Mouse (Mus musculus): ENCODE measurements around the gene Etl4. TPM values are rescaled to one million over a fixed set of nuclear protein-coding genes. Genes with fewer than 3 reads are reported as not detected.

The Etl4 gene
- polyA plus RNA-seq, 1 experiment from 2014 or later, result 12.4 TPM

DNA sequence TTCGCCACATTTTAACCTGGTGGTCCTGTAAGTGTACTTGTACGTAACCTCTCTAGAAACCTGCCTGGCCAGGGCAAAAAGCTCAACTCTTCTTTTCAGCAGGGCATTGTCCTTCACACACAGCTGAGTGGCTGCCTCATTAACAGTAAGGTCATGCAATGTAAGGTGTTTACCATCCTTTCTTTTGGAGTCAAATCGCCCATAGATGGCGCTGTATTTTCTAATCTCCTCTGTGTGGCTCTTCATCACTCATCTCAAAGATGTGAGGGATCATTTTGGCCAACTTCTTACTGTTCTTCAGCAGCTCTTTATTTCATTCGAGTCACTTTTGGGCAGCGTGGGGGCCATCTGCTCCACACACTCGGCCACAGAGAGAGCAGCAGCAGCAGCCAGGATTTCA lies 56.9 kb downstream of the Etl4 start:
- Histone ChIP-seq H3K9ac (ENCODE audit: low read length) (no peak overlapping the region), H3K36me3 (ENCODE audit: control insufficient read depth, insufficient read depth, low read length) (no peaks in the 10 kb centered on the region), H3K4me1 (replicated peaks; ENCODE audit: control insufficient read depth, insufficient read depth) (no peaks in the 10 kb centered on the region), H3K4me3 (ENCODE audit: low read depth, low read length) (no peak overlapping the region), H3K27ac (replicated peaks) (no peak overlapping the region), H3K4me2 (replicated peaks; ENCODE audit: low read depth) (no peak overlapping the region), H3K9me3 (ENCODE audit: control insufficient read depth, low read length) (no peaks in the 10 kb centered on the region), H3K27me3 (ENCODE audit: control insufficient read depth, insufficient read depth, low read length) (no peaks in the 10 kb centered on the region)
- DNase-seq (ENCODE audit: low spot score) (no peak), ATAC-seq (ENCODE audit: low FRiP score, low TSS enrichment) (no peak)
- TF ChIP-seq CTCF (IDR thresholded peaks at IDR 0.05; ENCODE audit: low read depth), result no peak
- no peak for TF ChIP-seq EP300 (optimal IDR thresholded peaks at IDR 0.05)
- 61% methylated on average over 7 of the region's 7 CpGs for WGBS

DNA sequence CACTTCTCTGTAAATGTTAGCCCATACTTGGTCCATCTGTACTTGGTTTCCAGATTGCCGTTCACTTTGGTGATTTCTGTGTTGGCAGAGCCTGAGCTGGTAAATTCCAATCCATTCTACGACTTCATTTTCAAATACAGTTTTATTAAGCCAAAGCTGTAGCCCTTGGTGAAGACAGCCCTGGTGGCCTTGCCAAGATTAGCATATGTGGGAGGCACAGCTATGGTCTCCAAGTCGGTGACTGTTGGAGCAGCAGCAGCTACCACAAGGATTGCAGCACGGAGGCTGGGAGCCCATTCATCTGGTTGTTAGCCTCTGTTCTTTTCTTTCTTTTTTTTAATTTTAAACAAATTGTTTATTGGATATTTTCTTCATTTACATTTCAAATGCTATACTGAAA lies 128.1 kb downstream of the Etl4 start:
- no peak for DNase-seq (ENCODE audit: low spot score)
- TF ChIP-seq EP300 (optimal IDR thresholded peaks at IDR 0.05), result no peak
- TF ChIP-seq CTCF (IDR thresholded peaks at IDR 0.05; ENCODE audit: low read depth), result no peak
- no peak overlapping the region for H3K4me3 ChIP-seq (ENCODE audit: low read depth, low read length)
- 86% methylated on average over 4 of the region's 4 CpGs for WGBS
- no peaks in the 10 kb centered on the region for H3K4me1 ChIP-seq (replicated peaks; ENCODE audit: control insufficient read depth, insufficient read depth)
- no peak overlapping the region for H3K4me2 ChIP-seq (replicated peaks; ENCODE audit: low read depth)
- no peaks in the 10 kb centered on the region for H3K36me3 ChIP-seq (ENCODE audit: control insufficient read depth, insufficient read depth, low read length)
- no peak overlapping the region for H3K27ac ChIP-seq (replicated peaks)
- H3K9ac ChIP-seq (ENCODE audit: low read length), result no peak overlapping the region
- no peaks in the 10 kb centered on the region for H3K9me3 ChIP-seq (ENCODE audit: control insufficient read depth, low read length)
- ATAC-seq (ENCODE audit: low FRiP score, low TSS enrichment), result no peak
- no peaks in the 10 kb centered on the region for H3K27me3 ChIP-seq (ENCODE audit: control insufficient read depth, insufficient read depth, low read length)

DNA sequence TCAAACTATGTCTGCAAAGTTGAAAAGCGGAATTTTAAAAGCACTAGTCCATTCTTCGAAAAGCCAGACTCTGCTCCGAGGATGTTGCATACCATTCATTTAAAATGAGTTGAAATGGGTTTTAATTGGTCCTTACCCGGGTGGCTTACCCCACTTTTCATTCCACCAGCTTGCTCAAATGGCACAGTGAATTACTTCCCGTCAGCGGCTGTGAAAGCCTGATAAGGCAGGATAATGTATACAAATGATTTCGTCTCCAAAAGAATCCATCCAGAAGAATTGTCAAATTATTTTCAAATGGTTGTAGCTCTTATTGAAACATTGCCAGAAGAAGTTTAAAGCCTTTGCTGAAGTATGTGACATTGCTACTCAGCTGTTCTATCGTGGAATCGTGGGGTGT lies 162.8 kb downstream of the Etl4 start:
- no peak overlapping the region for H3K4me2 ChIP-seq (replicated peaks; ENCODE audit: low read depth)
- H3K4me1 ChIP-seq (replicated peaks; ENCODE audit: control insufficient read depth, insufficient read depth), result no peaks in the 10 kb centered on the region

DNA sequence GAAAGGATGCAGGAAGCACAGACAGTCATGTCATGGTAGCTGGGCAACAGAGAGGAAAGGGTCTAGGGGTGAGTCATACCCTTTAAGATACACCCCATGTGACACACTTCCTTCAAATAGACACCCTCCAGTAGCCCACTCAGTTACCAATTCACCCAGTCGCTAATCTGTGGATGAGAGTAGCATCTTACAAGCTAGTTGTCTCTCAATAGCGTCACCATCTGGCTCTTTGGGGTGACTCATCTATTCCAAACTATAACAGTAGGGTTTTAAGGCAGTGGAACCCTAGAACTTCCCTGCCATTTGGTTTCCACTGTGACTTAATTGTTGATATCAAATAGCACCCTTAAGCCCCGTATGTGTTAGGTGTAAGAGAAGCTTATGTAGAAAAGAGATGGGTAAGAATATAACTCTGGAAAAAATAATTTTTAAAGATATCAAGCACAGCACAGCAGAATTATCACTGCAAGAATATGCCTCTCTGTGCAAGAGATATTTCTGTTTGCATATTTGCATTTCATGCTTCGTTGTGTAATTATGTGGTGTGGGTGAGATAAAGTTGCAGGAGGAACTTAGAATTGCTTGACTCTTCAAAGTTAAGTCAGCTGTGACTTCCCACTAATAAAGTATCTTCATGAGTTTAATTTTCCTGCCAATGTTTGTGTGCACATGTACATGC lies 166.7 kb downstream of the Etl4 start:
- ATAC-seq (ENCODE audit: low FRiP score, low TSS enrichment), result no peak
- WGBS, result 74% methylated on average over 4 of the region's 4 CpGs
- H3K27ac ChIP-seq (replicated peaks), result no peak overlapping the region
- no peaks in the 10 kb centered on the region for H3K4me1 ChIP-seq (replicated peaks; ENCODE audit: control insufficient read depth, insufficient read depth)
- H3K9me3 ChIP-seq (ENCODE audit: control insufficient read depth, low read length), result no peaks in the 10 kb centered on the region
- DNase-seq (ENCODE audit: low spot score), result no peak
- no peaks in the 10 kb centered on the region for H3K36me3 ChIP-seq (ENCODE audit: control insufficient read depth, insufficient read depth, low read length)
- no peak for TF ChIP-seq CTCF (IDR thresholded peaks at IDR 0.05; ENCODE audit: low read depth)
- no peak for TF ChIP-seq EP300 (optimal IDR thresholded peaks at IDR 0.05)
- H3K4me3 ChIP-seq (ENCODE audit: low read depth, low read length), result no peak overlapping the region
- H3K9ac ChIP-seq (ENCODE audit: low read length), result no peak overlapping the region
- H3K27me3 ChIP-seq (ENCODE audit: control insufficient read depth, insufficient read depth, low read length), result no peaks in the 10 kb centered on the region
- no peak overlapping the region for H3K4me2 ChIP-seq (replicated peaks; ENCODE audit: low read depth)

More for the DNA sequence above, 162.8 kb downstream of the Etl4 start:
- Histone ChIP-seq H3K27ac (replicated peaks) (no peak overlapping the region), H3K4me3 (ENCODE audit: low read depth, low read length) (no peak overlapping the region), H3K9ac (ENCODE audit: low read length) (no peak overlapping the region), H3K27me3 (ENCODE audit: control insufficient read depth, insufficient read depth, low read length) (no peaks in the 10 kb centered on the region), H3K9me3 (ENCODE audit: control insufficient read depth, low read length) (no peaks in the 10 kb centered on the region), H3K36me3 (ENCODE audit: control insufficient read depth, insufficient read depth, low read length) (no peaks in the 10 kb centered on the region)
- WGBS, result 33% methylated on average over 9 of the region's 9 CpGs
- DNase-seq (ENCODE audit: low spot score), result no peak
- ATAC-seq (ENCODE audit: low FRiP score, low TSS enrichment), result no peak
- TF ChIP-seq EP300 (optimal IDR thresholded peaks at IDR 0.05) (no peak), CTCF (IDR thresholded peaks at IDR 0.05; ENCODE audit: low read depth) (no peak)

DNA sequence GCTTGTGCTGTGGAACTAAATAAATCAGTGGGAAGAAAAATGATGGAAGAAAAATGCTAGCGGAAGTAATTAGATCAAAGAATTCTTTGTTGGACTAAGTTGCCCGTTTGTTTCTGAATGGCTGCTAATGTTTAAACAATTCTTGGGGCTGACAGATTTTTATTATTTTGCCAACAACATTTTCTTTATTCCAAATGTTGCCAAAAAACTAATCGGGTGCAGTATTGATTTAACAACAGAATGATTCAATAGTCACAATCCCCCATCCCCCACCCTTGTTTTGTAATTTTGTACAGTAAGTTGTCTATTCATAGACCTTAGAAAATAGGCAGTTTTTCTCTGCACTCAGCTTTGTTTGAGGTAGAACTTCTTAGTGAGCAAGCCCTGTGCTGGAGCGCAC lies 175.2 kb downstream of the Etl4 start:
- H3K9me3 ChIP-seq (ENCODE audit: control insufficient read depth, low read length), result no peaks in the 10 kb centered on the region
- 65% methylated on average over 4 of the region's 4 CpGs for WGBS
- H3K9ac ChIP-seq (ENCODE audit: low read length), result no peak overlapping the region
- DNase-seq (ENCODE audit: low spot score) (no peak), ATAC-seq (ENCODE audit: low FRiP score, low TSS enrichment) (no peak)
- H3K27me3 ChIP-seq (ENCODE audit: control insufficient read depth, insufficient read depth, low read length), result no peaks in the 10 kb centered on the region
- H3K4me2 ChIP-seq (replicated peaks; ENCODE audit: low read depth), result no peak overlapping the region
- H3K36me3 ChIP-seq (ENCODE audit: control insufficient read depth, insufficient read depth, low read length), result no peaks in the 10 kb centered on the region
- H3K4me1 ChIP-seq (replicated peaks; ENCODE audit: control insufficient read depth, insufficient read depth), result no peaks in the 10 kb centered on the region
- H3K4me3 ChIP-seq (ENCODE audit: low read depth, low read length), result no peak overlapping the region
- no peak for TF ChIP-seq EP300 (optimal IDR thresholded peaks at IDR 0.05)
- no peak for TF ChIP-seq CTCF (IDR thresholded peaks at IDR 0.05; ENCODE audit: low read depth)
- no peak overlapping the region for H3K27ac ChIP-seq (replicated peaks)

DNA sequence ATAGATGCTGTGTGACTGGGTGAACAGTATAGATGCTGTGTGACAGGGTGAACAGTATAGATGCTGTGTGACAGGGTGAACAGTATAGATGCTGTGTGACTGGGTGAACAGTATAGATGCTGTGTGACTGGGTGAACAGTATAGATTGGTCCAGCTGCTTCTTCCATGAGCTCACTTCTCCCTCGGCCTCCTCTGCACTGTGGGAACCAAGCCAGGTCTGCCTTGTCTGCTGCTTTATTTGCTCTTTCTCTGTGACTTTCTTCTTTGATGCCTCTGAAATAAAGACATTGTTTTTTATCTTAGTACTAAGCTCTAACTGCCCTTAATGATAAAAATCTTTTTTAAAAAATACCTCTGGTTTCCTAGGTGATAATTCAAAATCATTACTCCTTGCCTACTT lies 195.9 kb downstream of the Etl4 start:
- no peak for DNase-seq (ENCODE audit: low spot score)
- Histone ChIP-seq H3K9ac (ENCODE audit: low read length) (no peak overlapping the region), H3K36me3 (ENCODE audit: control insufficient read depth, insufficient read depth, low read length) (no peaks in the 10 kb centered on the region), H3K27me3 (ENCODE audit: control insufficient read depth, insufficient read depth, low read length) (no peaks in the 10 kb centered on the region), H3K9me3 (ENCODE audit: control insufficient read depth, low read length) (no peaks in the 10 kb centered on the region), H3K4me3 (ENCODE audit: low read depth, low read length) (no peak overlapping the region), H3K4me2 (replicated peaks; ENCODE audit: low read depth) (no peak overlapping the region), H3K27ac (replicated peaks) (no peak overlapping the region), H3K4me1 (replicated peaks; ENCODE audit: control insufficient read depth, insufficient read depth) (no peaks in the 10 kb centered on the region)
- ATAC-seq (ENCODE audit: low FRiP score, low TSS enrichment), result no peak
- no peak for TF ChIP-seq CTCF (IDR thresholded peaks at IDR 0.05; ENCODE audit: low read depth)
- no peak for TF ChIP-seq EP300 (optimal IDR thresholded peaks at IDR 0.05)
- 28% methylated on average over 1 of the region's 1 CpGs for WGBS
